Mouse (Mus musculus): ENCODE measurements at regions not wholly inside any gene's neighbourhood (a gene's known extent, or its start where the extent isn't known, plus 50 kb on each side); places are given as distances from the start of the nearest gene placed in this dataset.

GRCm38 (mm10) chr7:67429008-67429873 is 56.6 kb upstream of the Mef2a start:
- CTCF ChIA-PET, result no interaction called here

DNA sequence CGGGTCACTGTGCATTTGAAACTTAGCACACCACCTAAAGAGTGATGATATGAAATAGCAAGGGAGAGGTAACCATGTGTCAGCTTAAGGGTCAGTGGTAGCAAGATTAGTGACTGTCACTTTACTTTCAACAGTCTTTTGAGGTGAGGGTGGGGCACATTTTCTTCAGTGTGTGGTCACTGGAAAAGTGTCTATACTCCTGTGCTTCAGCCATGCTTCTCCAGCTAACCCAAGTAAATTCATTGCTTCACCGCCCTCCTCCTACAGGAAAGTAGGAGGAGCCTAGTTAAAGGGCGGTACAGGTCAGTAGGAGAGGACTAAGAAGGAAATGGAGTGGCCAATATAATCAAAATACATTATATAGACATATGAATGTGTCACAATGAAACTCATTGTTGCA is 55.7 kb upstream of the Mef2a start:
- CTCF ChIA-PET, result no interaction called here

GRCm38 (mm10) chr7:67426076-67426475 is 53.4 kb upstream of the Mef2a start:
- CTCF ChIA-PET, result no interaction called here

DNA sequence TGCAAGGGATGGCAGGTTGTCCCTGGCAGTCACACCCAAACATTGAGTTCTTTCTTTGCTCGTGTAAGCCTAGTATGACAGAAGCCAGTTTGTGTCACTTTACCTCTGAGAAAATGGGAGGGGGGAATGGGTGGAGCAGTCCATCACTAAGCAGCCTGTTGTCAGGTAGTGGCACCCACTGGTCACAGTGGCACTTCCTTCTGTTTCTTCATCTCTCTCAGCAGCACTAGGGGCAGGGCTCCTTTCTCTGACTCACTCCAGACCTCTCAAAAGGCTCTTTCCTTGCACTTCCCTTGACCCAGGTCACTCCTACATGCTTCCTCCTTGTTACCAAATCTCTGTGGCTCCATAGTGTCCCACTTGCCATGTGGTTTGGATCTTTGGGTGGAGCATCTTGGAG is 52.9 kb upstream of the Mef2a start:
- CTCF ChIA-PET, result no interaction called here

DNA sequence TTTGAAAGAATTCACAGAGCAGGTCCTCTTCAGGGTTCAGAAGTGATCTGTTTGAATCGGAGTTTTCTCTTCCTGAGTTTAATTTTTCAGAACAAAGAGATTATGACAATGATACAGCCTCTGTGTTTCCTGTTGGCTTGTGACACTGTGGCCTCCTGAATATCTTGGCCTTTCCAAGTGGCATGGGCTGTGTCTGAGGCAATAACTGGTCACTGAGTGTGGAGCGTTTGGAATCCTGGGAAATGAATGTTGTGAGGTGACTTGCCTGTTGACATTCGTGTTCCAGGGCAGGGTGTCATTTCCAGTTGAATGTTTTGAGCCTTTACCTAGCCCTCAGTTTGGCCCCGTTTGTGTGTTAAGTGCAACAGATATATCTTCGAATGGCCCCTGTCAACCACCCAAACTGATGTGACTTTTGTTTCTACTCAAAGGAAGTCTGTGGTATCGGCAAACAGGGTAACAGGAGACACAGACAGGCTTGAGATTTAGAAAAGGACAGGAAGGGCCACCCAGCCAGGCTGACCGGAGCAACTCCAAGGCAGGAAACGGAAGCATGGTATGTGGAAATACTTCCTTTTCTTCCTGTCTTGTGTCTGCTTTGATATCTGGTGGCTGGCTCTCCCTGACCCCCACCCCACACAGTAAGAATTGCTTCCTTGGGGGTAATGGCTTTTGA is 52.3 kb upstream of the Mef2a start:
- CTCF ChIA-PET, result no interaction called here

Measured in spleen, embryonic (tissue).